Mouse (Mus musculus) C3H10T1/2 (cell line): ENCODE measurements around the gene Ywhae. TPM values are rescaled to one million over a fixed set of nuclear protein-coding genes. Genes with fewer than 3 reads are reported as not detected.

Experiments used
- polyA plus RNA-seq, 2 experiments: library from polyadenylated mRNA; unstranded; fragments of >200 nt; fragmentation: generic; extraction: Trizol; gene quantifications; one replicate each; pipeline ENCODE4 v1.2.1; 2012; ENCODE audit warnings: missing spikeins in 2 of 2

Gene Ywhae
- polyA plus RNA-seq, result 100 to 1,000 TPM; 148 to 392 TPM

GRCm38 (mm10) chr11:75732434-75733226, at the start of gene Ywhae:
Gene Ywhae (plus strand): TSS chr11:75732869.

GRCm38 (mm10) chr11:75796029-75796445, 63.4 kb downstream of the Ywhae start, which contains the start of gene Doc2b:
Gene Doc2b (minus strand): TSS chr11:75796049.

Other genes with a start within 250 kb of the Ywhae start
- 100 to 1,000 TPM in 1 of 2 experiments, 10 to 100 TPM in 1; 35.9 to 104 TPM for gene Prpf8, start 246.1 kb upstream of the Ywhae start, polyA plus RNA-seq
- gene Rilp, start 222.8 kb upstream of the Ywhae start, polyA plus RNA-seq, result 1 to 10 TPM; 1.2 to 1.9 TPM
- under 1 TPM; 0.04 to 0.28 TPM for gene Scarf1, start 219.3 kb upstream of the Ywhae start, polyA plus RNA-seq
- 1 to 10 TPM in 1 of 2 experiments, under 1 TPM in 1; 0.37 to 6.3 TPM for gene Slc43a2, start 201.2 kb upstream of the Ywhae start, polyA plus RNA-seq
- gene Pitpna, start 144.8 kb upstream of the Ywhae start, polyA plus RNA-seq, result 100 to 1,000 TPM in 1 of 2 experiments, 10 to 100 TPM in 1; 66.0 to 106 TPM
- gene Inpp5k, start 101.9 kb upstream of the Ywhae start, polyA plus RNA-seq, result 10 to 100 TPM; 11.6 to 32.8 TPM
- gene Myo1c, start 82.4 kb upstream of the Ywhae start, polyA plus RNA-seq, result 100 to 1,000 TPM; 106 to 119 TPM
- gene Crk, start 53.6 kb upstream of the Ywhae start, polyA plus RNA-seq, result 10 to 100 TPM in 1 of 2 experiments, 1 to 10 TPM in 1; 6.7 to 16.7 TPM
- under 1 TPM; under 0.01 to 0.06 TPM for gene Doc2b, start 63.2 kb downstream of the Ywhae start, polyA plus RNA-seq
- gene Rph3al, start 205.6 kb downstream of the Ywhae start, polyA plus RNA-seq, result under 1 TPM; 0.54 to 0.55 TPM